Mouse (Mus musculus) urinary bladder, postnatal 0 days (tissue): ENCODE data around the gene Aqp9. TPM values are rescaled to one million over a fixed set of nuclear protein-coding genes. Genes with fewer than 3 reads are reported as not detected.

Source experiments
- polyA plus RNA-seq: library from polyadenylated mRNA; unstranded; fragments of >200 nt; fragmentation: Nextera tagmentation; extraction: Ambion mirVana; gene quantifications from 2 replicates; pipeline ENCODE4 v1.2.1, GENCODE M21; 2015

Aqp9 gene
- polyA plus RNA-seq = 0.17 and 0.44 TPM in 2 replicates

GRCm38 (mm10) chr9:71168511-71168910 lies at the start of gene Aqp9:
TSS of gene Aqp9 (minus strand) at chr9:71168682.

DNA sequence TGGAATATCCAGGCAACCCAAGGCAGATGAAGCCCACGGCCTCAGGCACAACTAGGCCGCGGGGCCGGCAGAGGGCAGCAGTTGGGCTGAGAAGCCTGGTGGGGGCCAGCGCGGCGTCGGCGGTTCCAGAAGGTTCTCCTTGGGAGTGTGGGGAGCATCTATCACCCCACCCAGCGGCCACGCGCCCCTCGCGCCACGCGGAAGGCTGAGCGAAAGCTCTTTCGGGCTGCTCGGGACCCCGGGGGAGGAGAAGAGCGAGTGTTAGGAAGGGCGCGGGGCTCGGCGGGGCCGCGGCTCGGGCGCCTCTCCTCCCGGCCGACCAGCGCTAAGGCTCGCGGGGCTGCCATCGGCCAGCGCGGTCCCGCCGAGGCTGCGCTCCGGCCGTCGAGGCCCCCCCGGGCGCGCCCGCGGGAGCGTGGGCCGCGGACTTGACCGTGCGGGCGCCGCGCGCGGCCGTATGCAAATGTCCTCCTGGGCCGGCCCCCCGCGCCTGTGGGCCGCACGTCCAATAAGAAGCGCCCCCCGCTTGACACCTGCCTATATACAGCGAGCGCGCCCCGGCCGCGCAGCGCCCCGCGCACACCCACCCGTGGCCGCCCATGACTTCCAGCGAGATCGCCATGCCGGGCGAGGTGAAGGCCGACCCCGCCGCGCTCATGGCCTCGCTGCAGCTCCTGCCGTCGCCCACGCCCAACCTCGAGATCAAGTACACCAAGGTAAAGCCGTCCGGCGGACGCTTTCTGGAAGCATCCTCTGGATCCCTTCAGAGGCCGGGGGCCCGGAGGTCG lies 47.0 kb upstream of the Aqp9 start, which contains the start of gene Aldh1a2:
Gene Aldh1a2, plus strand, starts transcription at position 542 of the 788 bp plus-strand sequence.

Other genes starting within 250 kb of the Aqp9 start
- gene Lipc, start 216.5 kb downstream of the Aqp9 start, polyA plus RNA-seq = 0.18 and 0.42 TPM in 2 replicates
- 42.8 and 48.5 TPM in 2 replicates for gene Aldh1a2, start 47.1 kb upstream of the Aqp9 start, polyA plus RNA-seq